Mouse (Mus musculus) C2C12 (cell line): ENCODE data around the gene Tfpt. TPM values are rescaled to one million over a fixed set of nuclear protein-coding genes. Genes with fewer than 3 reads are reported as not detected.
"Not testable (repeated sequence)": the region's sequence is repeated elsewhere in the genome, so short reads cannot be mapped to it uniquely, and the experiment has no call there.

Experiments used
- H3K27me3 ChIP-seq: one replicate; pipeline ENCODE4 v1.6.1; 2011; ENCODE audit not compliant: control insufficient read depth, insufficient read depth, insufficient read length
- H3K36me3 ChIP-seq: one replicate; pipeline ENCODE4 v1.6.1; 2011; ENCODE audit not compliant: control insufficient read depth, insufficient read depth
- H3K4me3 ChIP-seq: one replicate; pipeline ENCODE4 v1.5.1; 2011; ENCODE audit warnings: mild to moderate bottlenecking, control low read depth; ENCODE audit not compliant: poor library complexity, insufficient read depth, severe bottlenecking
- H3K79me2 ChIP-seq: one replicate; pipeline ENCODE4 v1.6.1; 2011; ENCODE audit not compliant: control insufficient read depth, insufficient read depth
- H3K79me3 ChIP-seq: one replicate; pipeline ENCODE4 v1.6.1; 2011; ENCODE audit warnings: low read depth, control low read depth
- H3ac ChIP-seq: one replicate; pipeline ENCODE3; 2011; ENCODE audit warnings: low read depth; ENCODE audit not compliant: control insufficient read depth, insufficient read length
- CEBPB ChIP-seq: IDR thresholded peaks from one replicate; pipeline ENCODE4 v1.6.1; 2011; ENCODE audit warnings: low read depth, mild to moderate bottlenecking, control low read depth, moderate library complexity
- CTCF ChIP-seq: IDR thresholded peaks from one replicate; pipeline ENCODE4 v1.5.1; 2011; ENCODE audit not compliant: control insufficient read depth, insufficient read depth, insufficient read length
- FOSL1 ChIP-seq: IDR thresholded peaks from one replicate; pipeline ENCODE4 v1.8.0; 2011; ENCODE audit warnings: mild to moderate bottlenecking, low read length; ENCODE audit not compliant: poor library complexity, insufficient read depth, severe bottlenecking
- MAX ChIP-seq: IDR thresholded peaks from one replicate; pipeline ENCODE4 v1.6.1; 2011; ENCODE audit warnings: mild to moderate bottlenecking, control low read depth
- MYOD1 ChIP-seq: IDR thresholded peaks from one replicate; pipeline ENCODE4 v1.6.1; 2011; ENCODE audit warnings: low read depth; ENCODE audit not compliant: control insufficient read depth, insufficient read length
- MYOG ChIP-seq: IDR thresholded peaks from one replicate; pipeline ENCODE4 v1.6.1; 2011; ENCODE audit not compliant: control insufficient read depth, insufficient read length; ENCODE audit errors: extremely low read depth
- USF1 ChIP-seq: IDR thresholded peaks from one replicate; pipeline ENCODE4 v1.6.1; 2011; ENCODE audit warnings: low read depth, mild to moderate bottlenecking, control low read depth, moderate library complexity
- polyA plus RNA-seq: library from polyadenylated mRNA; unstranded; fragments of >200 nt; fragmentation: generic; extraction: Trizol; gene quantifications from one replicate; pipeline ENCODE4 v1.2.1, GENCODE M21; 2012; ENCODE audit warnings: missing spikeins

Tfpt gene
- polyA plus RNA-seq, 1 experiment: 24.6 TPM

GRCm38 (mm10) chr7:3601119-3601518 lies 28.6 kb downstream of the Tfpt start:
- no peak overlapping the region for H3ac ChIP-seq
- no peaks in the 10 kb centered on the region for H3K27me3 ChIP-seq
- H3K79me3 ChIP-seq: no peaks in the 10 kb centered on the region
- TF ChIP-seq CTCF: peak; percentile 18
- no peak for TF ChIP-seq CEBPB
- no peak for TF ChIP-seq MAX
- no peak overlapping the region for H3K4me3 ChIP-seq
- H3K36me3 ChIP-seq: no peaks in the 10 kb centered on the region
- no peaks in the 10 kb centered on the region for H3K79me2 ChIP-seq

- H3K79me2 ChIP-seq, H3K79me3 ChIP-seq, H3K27me3 ChIP-seq, H3ac ChIP-seq, H3K4me3 ChIP-seq, H3K36me3 ChIP-seq: not testable (repeated sequence)
Measured at GRCm38 (mm10) chr7:3597755-3598154, 32.0 kb downstream of the Tfpt start.

- H3K27me3 ChIP-seq: no peaks in the 10 kb centered on the region
- TF ChIP-seq CEBPB (no peak), CTCF (no peak), MYOD1 (no peak), USF1 (no peak), FOSL1 (no peak), MYOG (no peak)
- H3K36me3 ChIP-seq: no peaks in the 10 kb centered on the region
- H3K79me2 ChIP-seq: no peaks in the 10 kb centered on the region
- no peaks in the 10 kb centered on the region for H3K79me3 ChIP-seq
- H3K4me3 ChIP-seq: no peak overlapping the region
- no peak overlapping the region for H3ac ChIP-seq
Measured at GRCm38 (mm10) chr7:3595146-3595545, 34.6 kb downstream of the Tfpt start.

- TF ChIP-seq USF1: no peak
- TF ChIP-seq MYOG: no peak
- TF ChIP-seq CTCF: no peak
- Histone ChIP-seq H3K79me2 (no peaks in the 10 kb centered on the region), H3K36me3 (no peaks in the 10 kb centered on the region), H3K79me3 (no peaks in the 10 kb centered on the region), H3K4me3 (no peak overlapping the region), H3K27me3 (no peaks in the 10 kb centered on the region), H3ac (no peak overlapping the region)
Measured at GRCm38 (mm10) chr7:3594686-3595085, 35.0 kb downstream of the Tfpt start.

GRCm38 (mm10) chr7:3593855-3594254 lies 35.9 kb downstream of the Tfpt start:
- Histone ChIP-seq H3K79me2 (no peaks in the 10 kb centered on the region), H3ac (no peak overlapping the region), H3K4me3 (no peak overlapping the region), H3K79me3 (no peaks in the 10 kb centered on the region), H3K36me3 (no peaks in the 10 kb centered on the region), H3K27me3 (no peaks in the 10 kb centered on the region)
- no peak for TF ChIP-seq CEBPB
- TF ChIP-seq FOSL1: no peak
- no peak for TF ChIP-seq MAX
- TF ChIP-seq CTCF: no peak
- TF ChIP-seq USF1: no peak
- no peak for TF ChIP-seq MYOD1
- TF ChIP-seq MYOG: no peak

- Histone ChIP-seq H3ac (no peak overlapping the region), H3K79me2 (no peaks in the 10 kb centered on the region), H3K36me3 (no peaks in the 10 kb centered on the region), H3K79me3 (no peaks in the 10 kb centered on the region), H3K4me3 (no peak overlapping the region), H3K27me3 (no peaks in the 10 kb centered on the region)
- TF ChIP-seq USF1 (no peak), CTCF (no peak), CEBPB (no peak), MYOD1 (no peak), FOSL1 (no peak), MYOG (no peak), MAX (no peak)
Measured at GRCm38 (mm10) chr7:3591534-3591933, 38.2 kb downstream of the Tfpt start.
